Mouse (Mus musculus): ENCODE results near the gene Sema5a. TPM values are rescaled to one million over a fixed set of nuclear protein-coding genes. Genes with fewer than 3 reads are reported as not detected.

Gene Sema5a
- polyA plus RNA-seq, 1 experiment = 1.3 TPM

DNA sequence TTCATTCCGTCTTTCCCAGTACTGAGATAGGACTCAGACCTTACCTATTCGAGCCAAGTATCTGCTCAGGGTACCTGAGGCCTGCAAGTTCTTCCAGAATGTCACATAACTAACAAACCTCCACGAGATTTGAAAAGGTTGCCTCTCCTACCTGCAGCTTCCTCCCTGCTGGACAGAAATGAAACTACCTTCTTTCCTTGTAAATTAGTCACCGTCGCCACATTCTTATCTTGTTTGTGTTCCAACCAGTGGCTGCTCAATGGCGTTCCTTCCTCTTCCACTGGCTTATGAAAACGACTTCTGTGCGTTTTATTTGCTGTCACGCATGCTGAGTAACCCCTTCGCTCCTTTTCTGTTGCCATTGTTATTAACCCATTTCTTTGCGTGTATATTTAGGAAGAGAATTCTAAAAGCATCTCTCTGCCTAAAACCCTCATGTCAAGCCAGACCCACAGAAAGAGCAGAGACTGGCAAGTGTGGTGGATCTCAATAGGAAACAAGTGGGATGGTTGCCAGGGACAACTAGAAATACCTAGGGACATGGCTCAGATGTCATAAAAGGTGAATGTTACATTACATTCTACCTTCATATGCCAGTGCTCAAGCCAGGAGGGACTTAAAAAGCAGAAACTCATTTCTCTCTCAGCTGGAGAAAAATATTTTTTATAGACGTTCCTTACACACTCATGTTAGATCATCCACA, 378.6 kb downstream of the Sema5a start:
- TF ChIP-seq CTCF (IDR thresholded peaks at IDR 0.05; ENCODE audit: borderline replicate concordance, control insufficient read depth, extremely low read depth, insufficient read depth, low read length, poor library complexity) (no peak), POLR2A (IDR thresholded peaks at IDR 0.05; ENCODE audit: control insufficient read depth, extremely low read depth, insufficient read depth, low read length, poor library complexity) (no peak)

GRCm38 (mm10) chr15:32624106-32624505, 379.5 kb downstream of the Sema5a start:
- H3K4me1 ChIP-seq (replicated peaks; ENCODE audit: control insufficient read depth, insufficient read depth, low read length) = no peaks in the 10 kb centered on the region
- no peaks in the 10 kb centered on the region for H3K36me3 ChIP-seq (ENCODE audit: control insufficient read depth, insufficient read depth, low read length)
- 93% methylated on average over 4 of the region's 4 CpGs for WGBS
- no peak overlapping the region for H3K27ac ChIP-seq (ENCODE audit: control insufficient read depth, insufficient read depth, low read length)
- H3K27me3 ChIP-seq (ENCODE audit: control insufficient read depth, insufficient read depth, low read length) = no peaks in the 10 kb centered on the region
- TF ChIP-seq POLR2A (IDR thresholded peaks at IDR 0.05; ENCODE audit: control insufficient read depth, extremely low read depth, insufficient read depth, low read length, poor library complexity) (no peak), CTCF (IDR thresholded peaks at IDR 0.05; ENCODE audit: borderline replicate concordance, control insufficient read depth, extremely low read depth, insufficient read depth, low read length, poor library complexity) (no peak)
- no peak for DNase-seq
- no peak overlapping the region for H3K4me3 ChIP-seq (ENCODE audit: control insufficient read depth, insufficient read depth, low read length)

More for the DNA sequence above, 378.6 kb downstream of the Sema5a start:
- Histone ChIP-seq H3K27me3 (ENCODE audit: control insufficient read depth, insufficient read depth, low read length) (no peaks in the 10 kb centered on the region), H3K4me3 (ENCODE audit: control insufficient read depth, insufficient read depth, low read length) (no peak overlapping the region), H3K27ac (ENCODE audit: control insufficient read depth, insufficient read depth, low read length) (no peak overlapping the region), H3K4me1 (replicated peaks; ENCODE audit: control insufficient read depth, insufficient read depth, low read length) (no peaks in the 10 kb centered on the region), H3K36me3 (ENCODE audit: control insufficient read depth, insufficient read depth, low read length) (no peaks in the 10 kb centered on the region)
- no peak for DNase-seq
- 76% methylated on average over 12 of the region's 12 CpGs for WGBS

- no peak for TF ChIP-seq CTCF (IDR thresholded peaks at IDR 0.05; ENCODE audit: borderline replicate concordance, control insufficient read depth, extremely low read depth, insufficient read depth, low read length, poor library complexity)
- TF ChIP-seq POLR2A (IDR thresholded peaks at IDR 0.05; ENCODE audit: control insufficient read depth, extremely low read depth, insufficient read depth, low read length, poor library complexity) = no peak
- WGBS = 97% methylated on average over 2 of the region's 2 CpGs
- H3K36me3 ChIP-seq (ENCODE audit: control insufficient read depth, insufficient read depth, low read length) = no peaks in the 10 kb centered on the region
- no peaks in the 10 kb centered on the region for H3K4me1 ChIP-seq (replicated peaks; ENCODE audit: control insufficient read depth, insufficient read depth, low read length)
- H3K27me3 ChIP-seq (ENCODE audit: control insufficient read depth, insufficient read depth, low read length) = no peaks in the 10 kb centered on the region
- no peak overlapping the region for H3K27ac ChIP-seq (ENCODE audit: control insufficient read depth, insufficient read depth, low read length)
- H3K4me3 ChIP-seq (ENCODE audit: control insufficient read depth, insufficient read depth, low read length) = no peak overlapping the region
- DNase-seq = no peak
Measured at GRCm38 (mm10) chr15:32626031-32626430, 381.4 kb downstream of the Sema5a start.

DNA sequence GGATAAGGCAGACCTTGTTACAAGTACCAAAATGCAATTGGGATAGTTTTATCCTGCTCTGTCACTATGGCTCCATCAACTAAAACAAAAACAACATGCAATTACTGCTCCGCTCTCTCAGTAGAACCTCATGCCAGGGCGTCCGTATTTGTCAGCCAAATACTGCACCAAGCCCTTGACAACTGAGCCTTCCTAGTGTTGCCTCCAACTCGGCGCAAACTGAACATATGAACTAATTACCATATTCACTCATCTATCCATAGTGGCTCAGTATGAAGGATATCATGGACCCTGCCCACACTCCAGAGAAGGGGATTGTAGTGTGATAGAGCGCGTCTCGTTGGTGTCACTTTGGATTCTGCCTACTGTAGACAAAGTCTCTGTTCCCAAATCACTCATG, 389.1 kb downstream of the Sema5a start:
- Histone ChIP-seq H3K27me3 (ENCODE audit: control insufficient read depth, insufficient read depth, low read length) (no peaks in the 10 kb centered on the region), H3K4me3 (ENCODE audit: control insufficient read depth, insufficient read depth, low read length) (no peak overlapping the region), H3K27ac (ENCODE audit: control insufficient read depth, insufficient read depth, low read length) (no peak overlapping the region), H3K36me3 (ENCODE audit: control insufficient read depth, insufficient read depth, low read length) (no peaks in the 10 kb centered on the region), H3K4me1 (replicated peaks; ENCODE audit: control insufficient read depth, insufficient read depth, low read length) (no peaks in the 10 kb centered on the region)
- DNase-seq = no peak
- 96% methylated on average over 8 of the region's 8 CpGs for WGBS
- TF ChIP-seq POLR2A (IDR thresholded peaks at IDR 0.05; ENCODE audit: control insufficient read depth, extremely low read depth, insufficient read depth, low read length, poor library complexity) (no peak), CTCF (IDR thresholded peaks at IDR 0.05; ENCODE audit: borderline replicate concordance, control insufficient read depth, extremely low read depth, insufficient read depth, low read length, poor library complexity) (no peak)

DNA sequence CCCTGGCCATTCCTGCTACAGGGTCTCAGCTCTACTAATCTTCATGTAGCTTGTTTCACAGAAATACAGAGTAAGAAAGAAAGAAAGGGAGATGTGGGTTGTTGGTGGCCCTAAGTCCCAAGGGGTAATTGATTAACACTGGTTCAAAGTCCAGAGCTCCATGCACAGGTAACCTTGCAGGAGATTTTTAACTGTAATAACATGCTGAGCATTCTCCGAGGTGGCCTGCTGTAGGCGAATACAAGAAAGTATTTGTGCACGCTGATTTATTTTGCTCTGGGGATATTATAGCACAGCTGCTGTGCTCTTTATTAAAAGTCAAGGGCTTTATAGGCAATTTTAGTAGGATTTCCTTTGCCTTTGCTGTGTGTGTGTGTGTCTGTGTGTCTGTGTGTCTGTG, 393.3 kb downstream of the Sema5a start:
- 96% methylated on average over 3 of the region's 3 CpGs for WGBS

DNA sequence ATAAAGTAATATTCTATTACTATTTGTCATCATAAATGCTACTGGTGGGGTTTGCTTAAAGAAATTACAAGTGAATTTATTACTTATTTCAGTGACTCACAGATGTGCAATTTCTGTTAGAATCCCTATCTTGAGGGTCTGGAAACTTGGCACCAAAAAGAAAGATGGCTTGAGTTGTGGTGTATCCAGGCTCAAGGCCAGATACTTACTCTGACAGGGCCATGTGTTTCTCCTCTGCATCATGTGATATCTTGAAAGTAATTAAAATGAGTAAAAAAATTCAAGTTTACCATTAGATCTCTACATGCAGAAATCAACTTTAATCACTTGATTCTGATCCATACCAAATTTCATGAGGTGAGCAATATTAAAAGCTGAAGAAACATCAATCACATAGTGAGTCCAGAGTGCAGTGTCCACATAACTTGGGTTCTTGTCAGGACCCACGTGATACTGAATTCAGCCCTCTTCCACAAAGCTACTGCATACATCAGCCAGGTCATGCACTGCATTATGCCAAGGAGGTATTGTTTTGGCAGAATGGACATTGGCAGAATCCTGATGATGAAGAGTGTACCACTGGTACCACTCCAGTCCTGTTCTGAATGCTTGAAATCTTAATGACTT, 402.6 kb downstream of the Sema5a start:
- DNase-seq = no peak
- TF ChIP-seq POLR2A (IDR thresholded peaks at IDR 0.05; ENCODE audit: control insufficient read depth, extremely low read depth, insufficient read depth, low read length, poor library complexity) (no peak), CTCF (IDR thresholded peaks at IDR 0.05; ENCODE audit: borderline replicate concordance, control insufficient read depth, extremely low read depth, insufficient read depth, low read length, poor library complexity) (no peak)
- Histone ChIP-seq H3K27ac (ENCODE audit: control insufficient read depth, insufficient read depth, low read length) (no peak overlapping the region), H3K4me1 (replicated peaks; ENCODE audit: control insufficient read depth, insufficient read depth, low read length) (no peaks in the 10 kb centered on the region), H3K27me3 (ENCODE audit: control insufficient read depth, insufficient read depth, low read length) (no peaks in the 10 kb centered on the region), H3K36me3 (ENCODE audit: control insufficient read depth, insufficient read depth, low read length) (no peaks in the 10 kb centered on the region), H3K4me3 (ENCODE audit: control insufficient read depth, insufficient read depth, low read length) (no peak overlapping the region)
- 79% methylated on average over 1 of the region's 1 CpGs for WGBS

More for the DNA sequence above, 393.3 kb downstream of the Sema5a start:
- TF ChIP-seq CTCF (IDR thresholded peaks at IDR 0.05; ENCODE audit: borderline replicate concordance, control insufficient read depth, extremely low read depth, insufficient read depth, low read length, poor library complexity) = no peak
- no peak for TF ChIP-seq POLR2A (IDR thresholded peaks at IDR 0.05; ENCODE audit: control insufficient read depth, extremely low read depth, insufficient read depth, low read length, poor library complexity)
- H3K4me1 ChIP-seq (replicated peaks; ENCODE audit: control insufficient read depth, insufficient read depth, low read length) = no peaks in the 10 kb centered on the region
- no peak overlapping the region for H3K4me3 ChIP-seq (ENCODE audit: control insufficient read depth, insufficient read depth, low read length)
- no peak for DNase-seq
- H3K27ac ChIP-seq (ENCODE audit: control insufficient read depth, insufficient read depth, low read length) = no peak overlapping the region
- no peaks in the 10 kb centered on the region for H3K27me3 ChIP-seq (ENCODE audit: control insufficient read depth, insufficient read depth, low read length)
- no peaks in the 10 kb centered on the region for H3K36me3 ChIP-seq (ENCODE audit: control insufficient read depth, insufficient read depth, low read length)
